Mouse (Mus musculus) intestine, postnatal 0 days (tissue): ENCODE data around the gene Gcnt4. TPM values are rescaled to one million over a fixed set of nuclear protein-coding genes. Genes with fewer than 3 reads are reported as not detected.
"Not testable (repeated sequence)": the region's sequence is repeated elsewhere in the genome, so short reads cannot be mapped to it uniquely, and the experiment has no call there.

ENCODE experiments used
- ATAC-seq: fragments of 200-750 bp; cut with Nextera tagmentation; 2 replicates; pipeline ENCODE4 v1.8.0; 2017; ENCODE audit warnings: mild to moderate bottlenecking, moderate TSS enrichment, moderate library complexity
- H3K27ac ChIP-seq: fragments of 300-500 bp; sonication (generic); 2 replicates; pipeline ENCODE4 v1.5.1; 2014; ENCODE audit warnings: mild to moderate bottlenecking, low read depth, low read length, moderate library complexity
- H3K27me3 ChIP-seq: fragments of 300-500 bp; sonication (generic); replicated peaks from 2 replicates; pipeline ENCODE4 v1.6.1; 2014; ENCODE audit warnings: low read length, mixed read lengths; ENCODE audit not compliant: control insufficient read depth, insufficient read depth
- H3K36me3 ChIP-seq: fragments of 300-500 bp; sonication (generic); 2 replicates; pipeline ENCODE4 v1.6.1; 2014; ENCODE audit warnings: mild to moderate bottlenecking, moderate library complexity; ENCODE audit not compliant: control insufficient read depth, insufficient read depth
- H3K4me1 ChIP-seq: fragments of 300-500 bp; sonication (generic); replicated peaks from 2 replicates; pipeline ENCODE4 v1.6.1; 2014; ENCODE audit warnings: antibody characterized with exemption, low read length, mixed read lengths; ENCODE audit not compliant: control insufficient read depth, insufficient read depth
- H3K4me2 ChIP-seq: fragments of 300-500 bp; sonication (generic); replicated peaks from 2 replicates; pipeline ENCODE4 v1.6.1; 2014; ENCODE audit warnings: low read depth, mild to moderate bottlenecking, moderate library complexity
- H3K4me3 ChIP-seq: fragments of 300-500 bp; sonication (generic); 2 replicates; pipeline ENCODE4 v1.5.1; 2014; ENCODE audit warnings: low read depth, low read length
- H3K9ac ChIP-seq: fragments of 300-500 bp; sonication (generic); 2 replicates; pipeline ENCODE4 v1.6.1; 2014; ENCODE audit warnings: mild to moderate bottlenecking, low read depth, low read length
- H3K9me3 ChIP-seq: fragments of 300-500 bp; sonication (generic); 2 replicates; pipeline ENCODE4 v1.6.1; 2016; ENCODE audit warnings: mixed run types; ENCODE audit not compliant: control insufficient read depth
- CTCF ChIP-seq: sonication (generic); IDR thresholded peaks from 2 replicates; pipeline ENCODE4 v1.5.1; 2016; ENCODE audit warnings: low read depth, mild to moderate bottlenecking, control low read depth, antibody characterized with exemption, moderate library complexity
- WGBS: fragments of 180-500 bp; shearing (Covaris S2); extraction: QIAGEN DNeasy Blood & Tissue Kit; methylation state at CpG from one replicate; pipeline ENCODE4 v1.1.7; 2014; 5-methylcytosine and 5-hydroxymethylcytosine counted together
- polyA plus RNA-seq: library from polyadenylated mRNA; unstranded; fragments of >200 nt; fragmentation: Nextera tagmentation; extraction: Ambion mirVana; gene quantifications from 2 replicates; pipeline ENCODE4 v1.2.1, GENCODE M21; 2015

Gcnt4 gene
- polyA plus RNA-seq, 1 experiment from 2014 or later = 6.7 TPM

DNA sequence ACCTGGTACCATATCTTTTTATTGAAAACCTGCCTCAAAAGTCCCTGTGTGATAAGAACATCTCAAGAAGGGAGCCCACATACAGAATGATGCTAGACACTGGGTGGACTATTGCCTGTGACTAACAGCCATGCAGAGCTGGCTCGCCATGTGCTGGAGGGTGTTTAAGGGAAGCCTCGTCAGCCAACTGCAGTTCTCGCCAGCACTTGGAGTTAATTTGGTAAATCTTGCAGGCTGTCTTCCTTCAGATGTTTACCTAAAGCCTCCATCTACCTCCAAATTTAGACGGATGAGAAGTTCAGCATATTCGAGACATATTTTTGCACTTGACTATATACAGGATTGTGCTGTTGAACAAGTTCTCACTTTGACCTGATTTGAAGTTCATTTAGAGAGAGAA lies 8.3 kb downstream of the Gcnt4 start:
- Histone ChIP-seq H3K9ac (no peak overlapping the region), H3K36me3 (peaks cover 15% of the 10 kb centered on the region; the same call in 1 of the 2 replicates), H3K4me1 (no peaks in the 10 kb centered on the region), H3K4me3 (no peak overlapping the region), H3K9me3 (no peaks in the 10 kb centered on the region), H3K27ac (no peak overlapping the region), H3K27me3 (no peaks in the 10 kb centered on the region), H3K4me2 (no peak overlapping the region)
- 78% methylated on average over 5 of the region's 5 CpGs for WGBS
- no peak for TF ChIP-seq CTCF
- ATAC-seq = no peak

DNA sequence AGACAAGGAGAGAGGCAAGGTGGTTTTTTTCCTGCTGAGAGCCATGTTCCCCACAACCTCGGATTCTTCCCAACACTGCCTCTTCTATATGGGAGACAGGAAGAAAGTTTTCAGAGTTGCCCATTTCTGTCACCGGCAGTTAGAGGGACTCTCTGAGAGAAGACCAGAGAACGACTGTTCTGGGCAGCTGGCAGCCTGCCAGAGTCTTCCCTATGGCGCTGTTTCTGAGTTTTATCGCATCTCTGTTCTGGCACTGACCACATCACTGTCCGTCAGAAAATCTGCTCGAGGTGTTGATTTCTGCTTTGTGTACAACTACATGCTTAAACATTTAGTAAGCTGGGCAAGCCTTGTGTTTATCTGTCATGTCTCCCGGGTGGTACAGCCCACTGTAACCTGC lies 8.9 kb downstream of the Gcnt4 start:
- Histone ChIP-seq H3K36me3 (peaks cover 15% of the 10 kb centered on the region; the same call in 1 of the 2 replicates), H3K4me3 (no peak overlapping the region), H3K9me3 (no peaks in the 10 kb centered on the region), H3K27ac (no peak overlapping the region), H3K9ac (no peak overlapping the region), H3K4me2 (no peak overlapping the region), H3K4me1 (no peaks in the 10 kb centered on the region), H3K27me3 (no peaks in the 10 kb centered on the region)
- WGBS = 51% methylated on average over 8 of the region's 8 CpGs
- no peak for TF ChIP-seq CTCF
- ATAC-seq = no peak

DNA sequence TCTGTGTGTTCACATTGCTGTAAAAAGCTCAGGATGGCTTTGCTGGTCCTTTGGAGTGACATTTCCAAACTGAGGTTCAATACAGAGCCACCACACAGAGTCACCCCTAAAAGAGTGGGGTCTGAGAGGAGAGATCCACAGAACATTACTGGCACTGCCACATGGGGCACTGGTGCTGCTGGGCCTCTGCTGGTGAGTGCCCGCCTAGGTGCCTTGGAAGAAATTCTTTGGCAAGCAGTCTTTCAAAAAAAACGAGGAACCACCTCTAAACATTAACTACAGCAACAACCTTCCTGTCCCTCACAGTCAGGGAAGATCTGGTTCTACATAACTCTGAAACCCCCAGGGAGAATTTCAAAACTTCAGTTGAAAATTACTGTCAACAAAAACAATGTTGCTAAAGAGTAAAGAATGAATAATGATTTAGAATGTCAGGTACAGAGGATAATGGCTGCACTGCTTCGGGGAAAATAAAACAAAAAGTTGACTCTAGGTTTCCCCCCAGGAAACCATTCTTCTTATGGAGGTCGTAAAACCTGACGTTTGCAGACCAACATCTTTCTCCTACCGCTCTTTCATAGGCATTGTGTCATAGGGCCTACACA lies 11.8 kb downstream of the Gcnt4 start:
- 44% methylated on average over 6 of the region's 6 CpGs for WGBS
- ATAC-seq = no peak
- Histone ChIP-seq H3K4me2 (no peak overlapping the region), H3K4me3 (no peak overlapping the region), H3K27ac (no peak overlapping the region), H3K9me3 (no peaks in the 10 kb centered on the region), H3K9ac (no peak overlapping the region), H3K4me1 (no peaks in the 10 kb centered on the region), H3K36me3 (peaks cover 10% of the 10 kb centered on the region; the same call in 1 of the 2 replicates), H3K27me3 (no peaks in the 10 kb centered on the region)
- no peak for TF ChIP-seq CTCF

DNA sequence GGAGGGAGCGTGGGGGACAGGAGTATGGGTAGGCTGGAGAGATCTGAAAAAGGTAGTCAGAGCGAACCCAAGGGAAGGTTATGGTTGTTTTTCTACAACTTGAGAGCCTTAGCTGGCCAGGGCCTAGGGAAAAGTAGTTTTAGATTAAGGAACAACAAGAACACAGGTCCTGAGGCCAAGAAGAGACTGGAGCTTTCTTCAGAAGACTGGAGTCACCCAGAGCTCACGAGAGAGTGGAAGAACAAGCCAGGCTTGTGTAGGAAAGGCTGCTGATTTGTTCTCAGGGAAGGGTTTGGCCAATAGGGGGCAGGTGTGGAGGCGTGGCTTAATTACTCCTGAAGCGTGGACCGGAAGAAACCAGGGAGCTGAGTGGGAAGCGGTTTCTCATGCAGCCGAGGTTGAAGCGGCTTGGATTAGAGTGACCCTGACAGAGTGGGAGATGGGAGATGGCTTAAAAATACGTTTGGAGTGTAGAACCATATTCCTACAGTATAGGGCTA lies 12.6 kb downstream of the Gcnt4 start:
- Histone ChIP-seq H3K27me3 (no peaks in the 10 kb centered on the region), H3K9me3 (no peaks in the 10 kb centered on the region), H3K36me3 (peaks cover 9% of the 10 kb centered on the region; the same call in 1 of the 2 replicates), H3K4me3 (no peak overlapping the region), H3K27ac (no peak overlapping the region), H3K4me1 (no peaks in the 10 kb centered on the region), H3K9ac (no peak overlapping the region), H3K4me2 (no peak overlapping the region)
- WGBS = 76% methylated on average over 10 of the region's 10 CpGs
- 0 out of 2 replicates have a peak, but pooled peaks have one; percentile 28 for ATAC-seq
- peak; percentile 34; the same call in 1 of the 2 replicates for TF ChIP-seq CTCF

DNA sequence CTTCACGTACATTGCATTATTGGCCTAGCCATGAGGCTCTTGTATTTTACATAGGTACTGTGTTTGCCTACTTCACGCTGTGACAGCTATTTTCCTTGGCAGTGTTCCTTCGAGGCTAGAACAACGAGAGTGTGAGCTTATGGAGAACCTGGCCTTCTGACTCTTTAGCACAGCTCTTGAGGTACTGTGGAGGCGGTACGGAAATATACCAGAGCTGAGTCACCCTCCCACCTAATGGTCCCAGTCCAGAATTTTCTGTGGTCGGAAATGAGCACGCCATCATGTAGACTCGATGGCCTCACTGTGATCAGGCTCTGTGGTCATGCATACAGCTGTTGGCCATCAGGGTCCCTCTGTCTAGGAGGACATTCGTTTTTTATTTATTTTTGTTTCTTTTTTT lies 15.2 kb downstream of the Gcnt4 start:
- ATAC-seq = no peak
- Histone ChIP-seq H3K4me1 (no peaks in the 10 kb centered on the region), H3K9me3 (no peaks in the 10 kb centered on the region), H3K4me2 (no peak overlapping the region), H3K9ac (no peak overlapping the region), H3K27ac (no peak overlapping the region), H3K4me3 (no peak overlapping the region), H3K27me3 (no peaks in the 10 kb centered on the region), H3K36me3 (peaks cover 10% of the 10 kb centered on the region; the same call in 1 of the 2 replicates)
- 88% methylated on average over 10 of the region's 10 CpGs for WGBS
- TF ChIP-seq CTCF = no peak

DNA sequence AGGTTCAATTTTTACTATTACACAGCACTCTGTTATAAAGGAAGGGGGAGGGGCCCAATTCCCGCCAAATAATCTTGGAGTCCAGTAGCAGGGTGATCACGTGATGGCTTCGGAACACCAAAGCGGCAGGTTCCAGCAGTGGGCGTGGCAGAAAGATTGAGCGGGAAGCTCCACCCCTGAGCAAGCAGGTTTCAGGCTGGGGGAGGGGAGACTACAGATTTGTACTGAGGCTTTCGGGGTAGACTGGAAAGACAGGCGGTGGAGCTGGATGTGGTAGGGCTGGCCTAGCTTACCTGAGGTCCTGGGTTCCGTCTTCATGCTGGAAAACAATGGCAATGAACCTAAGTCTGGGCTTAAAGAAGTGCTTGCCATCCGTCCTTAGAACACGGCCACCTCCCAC lies 17.0 kb downstream of the Gcnt4 start:
- peaks cover 11% of the 10 kb centered on the region for H3K36me3 ChIP-seq
- not testable (repeated sequence) for H3K27me3 ChIP-seq, H3K4me3 ChIP-seq, H3K4me1 ChIP-seq, H3K27ac ChIP-seq, H3K4me2 ChIP-seq, H3K9me3 ChIP-seq, ATAC-seq, H3K9ac ChIP-seq
- WGBS = 75% methylated on average over 11 of the region's 11 CpGs

DNA sequence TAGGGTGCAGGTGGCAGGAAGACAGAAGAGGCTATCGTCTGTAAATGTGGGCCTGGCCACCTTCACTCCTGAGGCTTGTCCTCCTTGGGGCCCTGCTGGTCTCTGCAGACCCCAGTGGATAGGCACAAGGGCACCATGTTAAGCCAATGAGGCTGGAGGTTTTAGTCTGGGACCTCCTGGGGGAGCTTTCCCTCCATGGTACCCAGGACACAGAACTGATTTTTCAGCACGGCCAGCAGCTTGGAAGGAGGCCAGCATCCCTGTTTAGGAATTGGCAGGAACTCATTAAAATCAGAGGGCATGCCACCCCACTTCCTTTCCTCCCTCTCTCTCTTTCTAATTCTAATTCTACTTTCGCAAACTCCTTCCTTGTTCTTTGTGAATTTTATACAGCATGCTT lies 19.1 kb downstream of the Gcnt4 start:
- ATAC-seq = no peak
- no peaks in the 10 kb centered on the region for H3K27me3 ChIP-seq
- H3K4me1 ChIP-seq = no peaks in the 10 kb centered on the region
- no peak for TF ChIP-seq CTCF
- no peak overlapping the region for H3K4me3 ChIP-seq
- H3K4me2 ChIP-seq = no peak overlapping the region
- H3K27ac ChIP-seq = no peak overlapping the region
- no peak overlapping the region for H3K9ac ChIP-seq
- H3K36me3 ChIP-seq = peaks cover 26% of the 10 kb centered on the region
- no peaks in the 10 kb centered on the region for H3K9me3 ChIP-seq
- WGBS = 47% methylated on average over 3 of the region's 3 CpGs
